Mouse (Mus musculus) frontal cortex, adult (tissue): ENCODE measurements around the gene Tpcn2.
A peak's percentile ranks its signal among the peaks of the same experiment; 100 is the strongest.

ENCODE experiments used
- ATAC-seq: cut with Nextera tagmentation; 2 replicates; pipeline ENCODE4 v1.9.2; 2017; ENCODE audit warnings: mild to moderate bottlenecking, moderate library complexity, mixed read lengths; ENCODE audit not compliant: low TSS enrichment

Tpcn2 gene

GRCm38 (mm10) chr7:145205363-145205902 is 78.4 kb downstream of the Tpcn2 start:
- ATAC-seq: no peak

- ATAC-seq: no peak
Measured at GRCm38 (mm10) chr7:145199711-145200110, 84.1 kb downstream of the Tpcn2 start.

- ATAC-seq: peak; percentile 62
Measured at GRCm38 (mm10) chr7:145198223-145198714, 85.5 kb downstream of the Tpcn2 start.

GRCm38 (mm10) chr7:145197711-145198110 is 86.1 kb downstream of the Tpcn2 start:
- peak; percentile 39 for ATAC-seq

GRCm38 (mm10) chr7:145197042-145197441 is 86.8 kb downstream of the Tpcn2 start:
- ATAC-seq: peak; percentile 86

- no peak for ATAC-seq
Measured at GRCm38 (mm10) chr7:145196340-145196739, 87.5 kb downstream of the Tpcn2 start.

- ATAC-seq: no peak
Measured at GRCm38 (mm10) chr7:145195186-145195927, 88.5 kb downstream of the Tpcn2 start.

GRCm38 (mm10) chr7:145194455-145195161 is 89.2 kb downstream of the Tpcn2 start:
- ATAC-seq: no peak

- no peak for ATAC-seq
Measured at GRCm38 (mm10) chr7:145192836-145193235, 91.0 kb downstream of the Tpcn2 start.

GRCm38 (mm10) chr7:145190520-145190919 is 93.3 kb downstream of the Tpcn2 start:
- no peak for ATAC-seq

GRCm38 (mm10) chr7:145189342-145189741 is 94.5 kb downstream of the Tpcn2 start:
- ATAC-seq: no peak

GRCm38 (mm10) chr7:145187802-145188201 is 96.0 kb downstream of the Tpcn2 start:
- no peak for ATAC-seq

GRCm38 (mm10) chr7:145182388-145182787 is 101.4 kb downstream of the Tpcn2 start:
- no peak for ATAC-seq

GRCm38 (mm10) chr7:145181376-145182034 is 102.3 kb downstream of the Tpcn2 start:
- no peak for ATAC-seq

- no peak for ATAC-seq
Measured at GRCm38 (mm10) chr7:145179691-145180091, 104.1 kb downstream of the Tpcn2 start.

- ATAC-seq: peak; percentile 69
Measured at GRCm38 (mm10) chr7:145176750-145177589, 106.8 kb downstream of the Tpcn2 start.

GRCm38 (mm10) chr7:145173563-145173962 is 110.2 kb downstream of the Tpcn2 start:
- no peak for ATAC-seq

- ATAC-seq: no peak
Measured at GRCm38 (mm10) chr7:145173116-145173515, 110.7 kb downstream of the Tpcn2 start.

GRCm38 (mm10) chr7:145169703-145170102 is 114.1 kb downstream of the Tpcn2 start:
- ATAC-seq: no peak

GRCm38 (mm10) chr7:145159283-145160240 is 124.2 kb downstream of the Tpcn2 start:
- ATAC-seq: no peak
